ENCODE assay signal across 8 mouse cellular contexts in the genomic region with DNA sequence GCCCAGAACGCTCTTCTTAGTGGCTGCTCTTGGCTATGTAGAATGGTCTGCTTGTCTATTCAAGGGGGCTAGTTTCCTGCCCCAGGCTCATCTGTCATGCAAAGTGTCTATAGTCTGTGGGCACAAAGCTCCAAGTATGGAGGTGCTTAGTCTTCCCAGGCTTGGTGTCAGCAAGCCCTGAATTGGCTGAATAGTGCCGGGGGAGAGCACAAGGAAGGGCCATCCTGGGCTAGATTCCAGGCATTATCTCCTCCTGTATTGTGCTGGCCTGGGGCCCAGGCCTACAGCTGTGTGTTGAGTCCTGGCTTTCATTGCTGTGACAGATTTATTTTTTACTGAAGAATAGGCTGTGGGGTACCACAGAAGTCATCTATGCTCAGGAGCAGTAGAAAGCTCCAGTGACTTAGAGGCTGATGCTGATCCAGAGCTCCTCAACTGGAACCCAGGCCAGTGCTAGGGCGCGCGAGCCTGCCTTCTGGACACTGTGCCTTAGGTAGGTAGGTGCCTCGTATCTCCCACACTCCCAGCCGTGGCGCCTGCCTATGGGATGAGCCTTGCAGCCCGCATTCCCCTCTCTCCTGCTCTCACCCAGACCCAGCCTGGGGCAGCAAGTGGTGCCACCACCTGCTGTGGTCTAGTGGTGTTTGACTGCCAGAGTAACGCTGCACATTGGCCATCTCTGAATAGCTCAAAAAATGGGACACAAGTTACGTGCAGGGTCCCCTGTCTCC. TPM values are rescaled to one million over a fixed set of nuclear protein-coding genes. Genes with fewer than 3 reads are reported as not detected.
DNase-seq lines count a peak whose midpoint lies in the region; ATAC-seq and TF ChIP-seq lines count a peak whose summit lies in the region.

No protein-coding gene starts in this region.

- no peak overlapping the region for H3K9ac ChIP-seq in embryonic facial prominence, embryonic 15.5 days

- ATAC-seq in embryonic facial prominence, embryonic 15.5 days (ENCODE audit: insufficient number of reproducible peaks, low FRiP score, low TSS enrichment, low read depth), result no peak

- no peaks in the 10 kb centered on the region for H3K9me3 ChIP-seq in embryonic facial prominence, embryonic 15.5 days (replicated peaks)

- no peak overlapping the region for H3K4me2 ChIP-seq in embryonic facial prominence, embryonic 15.5 days (replicated peaks)

- no peak overlapping the region for H3K4me3 ChIP-seq in kidney, adult 2 months (ENCODE audit: insufficient read depth, low read depth, low read length)
- H3K4me3 ChIP-seq in embryonic facial prominence, embryonic 15.5 days (replicated peaks), result no peak overlapping the region

- H3K27ac ChIP-seq in kidney, adult 2 months (ENCODE audit: insufficient read depth, low read depth, low read length), result no peak overlapping the region
- peak overlapping the region; percentile 39; the same call in 1 of the 2 replicates for H3K27ac ChIP-seq in embryonic facial prominence, embryonic 15.5 days (replicated peaks)

- peaks cover 3% of the 10 kb centered on the region; the same call in 1 of the 2 replicates for H3K4me1 ChIP-seq in kidney, adult 2 months (ENCODE audit: control insufficient read depth, insufficient read depth, low read length)
- H3K4me1 ChIP-seq in embryonic facial prominence, embryonic 15.5 days, result peaks cover 16% of the 10 kb centered on the region

- TF ChIP-seq POLR2A in kidney, adult 2 months (IDR thresholded peaks at IDR 0.05; ENCODE audit: low read depth, low read length), result no peak

- TF ChIP-seq CTCF in kidney, adult 2 months (conservative IDR thresholded peaks at IDR 0.05; ENCODE audit: insufficient read depth, insufficient read length, low read depth, low read length), result no peak

- H3K27me3 ChIP-seq in kidney, adult 2 months (replicated peaks; ENCODE audit: control insufficient read depth, insufficient read depth, low read length), result no peaks in the 10 kb centered on the region
- no peaks in the 10 kb centered on the region for H3K27me3 ChIP-seq in embryonic facial prominence, embryonic 15.5 days

- no peaks in the 10 kb centered on the region for H3K36me3 ChIP-seq in kidney, adult 2 months (ENCODE audit: control insufficient read depth, insufficient read depth, low read length)
- H3K36me3 ChIP-seq in embryonic facial prominence, embryonic 15.5 days, result peaks cover 10% of the 10 kb centered on the region

- WGBS in kidney, adult 2 months, result 86% methylated on average over 11 of the region's 11 CpGs
- WGBS in embryonic facial prominence, embryonic 15.5 days, result 73% methylated on average over 11 of the region's 11 CpGs

- DNase-seq in kidney, postnatal 4 days, result peak; percentile 46 to 57
- DNase-seq in kidney, adult 2 months, result no peak
- peak; percentile 48 for DNase-seq in adipocyte (ENCODE audit: low spot score)
- DNase-seq in layer of hippocampus, postnatal 10 days (ENCODE audit: low spot score in 2 of 2), result peak; percentile 40 to 60
- no peak for DNase-seq in thymus, postnatal 10 days (ENCODE audit: low spot score in 2 of 2)
- no peak for DNase-seq in urinary bladder, postnatal 36 days (ENCODE audit: low spot score in 2 of 2)
- DNase-seq in lung, postnatal 14 days, result no peak

RNA-seq across cellular contexts. Expression of a gene that starts 8.7 kb away (rescaled TPM):
- polyA plus RNA-seq in kidney, adult 2 months (2012; rRNA removed), result 51.5 and 55.9 TPM in 2 replicates
- polyA plus RNA-seq in embryonic facial prominence, embryonic 15.5 days (2015; fragmentation: Nextera tagmentation; extraction: Ambion mirVana), result 32.2 and 34.2 TPM in 2 replicates
- 10 to 100 TPM; 51.9 to 58.7 TPM for total RNA-seq in layer of hippocampus, postnatal 10 days (2021)

RNA-seq across cellular contexts. Expression of a gene that starts 54.0 kb away (rescaled TPM):
- 18.0 and 32.9 TPM in 2 replicates for polyA plus RNA-seq in kidney, adult 2 months (2012; rRNA removed)
- polyA plus RNA-seq in embryonic facial prominence, embryonic 15.5 days (2015; fragmentation: Nextera tagmentation; extraction: Ambion mirVana), result 136 and 146 TPM in 2 replicates
- total RNA-seq in layer of hippocampus, postnatal 10 days (2021), result 100 to 1,000 TPM; 167 to 191 TPM

Comparison
In these comparisons a context has a peak if more than half of its experiments do, and no peak if none do; other contexts are left out.
1. DNase-seq: peak in kidney, postnatal 4 days (2 of 2), adipocyte (single experiment) and layer of hippocampus, postnatal 10 days (2 of 2); none in kidney, adult 2 months (single experiment), thymus, postnatal 10 days (0 of 2), urinary bladder, postnatal 36 days (0 of 2) and lung, postnatal 14 days (single experiment).